Mouse (Mus musculus): ENCODE results near the gene Gm45062.

DNA sequence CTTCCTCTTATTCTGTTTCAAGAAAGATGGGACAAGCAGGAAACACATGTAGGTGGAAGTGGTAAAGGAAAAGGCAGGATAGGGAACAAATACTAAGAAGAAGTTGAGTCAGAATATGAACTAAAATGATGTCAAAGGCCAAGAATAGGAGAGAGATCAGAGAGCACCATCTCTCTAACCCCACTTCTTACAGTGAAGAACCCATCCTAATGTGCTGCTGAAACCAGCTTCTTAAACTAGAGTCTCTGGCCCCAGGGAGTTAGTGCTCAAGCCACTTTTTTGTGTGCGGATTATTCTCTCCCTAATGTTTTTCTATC lies 160.9 kb downstream of the Gm45062 start:
- TF ChIP-seq CTCF (IDR thresholded peaks at IDR 0.05; ENCODE audit: borderline replicate concordance, insufficient read depth, low read length) (no peak), POLR2A (IDR thresholded peaks at IDR 0.05; ENCODE audit: low read depth, low read length) (no peak)

All from embryonic fibroblast, embryonic 13.5 days (primary cell).